Mouse (Mus musculus) G1E (cell line): ENCODE measurements around the gene Pagr1b.

Source experiments
- CTCF ChIP-seq: IDR thresholded peaks from 2 replicates; pipeline ENCODE4 v1.5.1; 2012; ENCODE audit warnings: low read depth, low read length, inconsistent platforms, mixed read lengths
- GATA1 ChIP-seq: IDR thresholded peaks from 2 replicates; pipeline ENCODE4 v1.6.1; 2012; ENCODE audit warnings: borderline replicate concordance, low read length, inconsistent platforms, mixed read lengths
- GATA2 ChIP-seq: IDR thresholded peaks from 2 replicates; pipeline ENCODE4 v1.6.1; 2012; ENCODE audit warnings: low read depth, low read length, inconsistent platforms, borderline replicate concordance
- TAL1 ChIP-seq: conservative IDR thresholded peaks from 2 replicates; pipeline ENCODE4 v1.6.1; 2012; ENCODE audit warnings: low read depth, low read length, inconsistent platforms, mixed read lengths

- TF ChIP-seq CTCF, result no peak
- no peak for TF ChIP-seq GATA1
- no peak for TF ChIP-seq TAL1
- TF ChIP-seq GATA2, result no peak
Measured at GRCm38 (mm10) chr7:126999568-126999967, 16.7 kb downstream of the Pagr1b start.
